Mouse (Mus musculus): ENCODE measurements around the gene Brca2. TPM values are rescaled to one million over a fixed set of nuclear protein-coding genes. Genes with fewer than 3 reads are reported as not detected.
A peak's percentile ranks its signal among the peaks of the same experiment; 100 is the strongest.

Gene Brca2
- total and polyA plus RNA-seq, 2 experiments from 2014 or later = 9.9 to 15.8 TPM

DNA sequence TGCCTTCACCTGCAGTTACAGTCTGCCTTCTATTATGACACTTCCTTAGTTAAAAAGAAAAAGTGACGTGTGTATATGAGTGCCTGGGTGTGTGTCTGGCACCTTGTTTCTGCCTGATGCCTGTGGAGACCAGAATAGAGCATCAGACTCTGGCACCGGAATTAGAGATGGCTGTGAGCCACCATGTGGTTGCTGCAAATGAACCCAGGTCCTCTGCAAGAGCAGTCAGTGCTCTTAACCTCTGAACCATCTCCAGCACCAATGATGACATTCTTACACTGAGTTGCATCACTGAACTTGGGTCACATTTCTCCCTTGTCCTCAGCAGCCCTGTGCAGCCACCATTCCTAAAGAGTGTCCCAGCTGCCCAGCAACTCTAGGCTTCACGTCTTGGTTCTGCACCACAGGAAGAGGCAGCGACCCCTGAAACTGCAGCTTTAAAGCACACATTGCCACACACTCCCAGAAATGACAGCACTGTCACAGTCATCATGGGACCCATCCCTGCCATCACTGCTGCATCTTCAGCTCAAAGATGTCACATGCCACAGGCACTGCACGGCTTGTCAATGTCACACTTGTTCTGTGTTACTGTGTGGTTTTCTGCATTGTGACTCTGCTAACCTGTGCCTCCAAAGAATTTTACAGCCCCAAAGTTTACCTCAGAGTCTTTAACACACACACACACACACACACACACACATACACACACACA is 61.3 kb downstream of the Brca2 start:
- Histone ChIP-seq H3K27me3 (ENCODE audit: control insufficient read depth, insufficient read depth, low read length) (no peaks in the 10 kb centered on the region), H3K27ac (ENCODE audit: low read depth) (no peak overlapping the region), H3K36me3 (replicated peaks; ENCODE audit: control insufficient read depth, insufficient read depth, low read length) (no peaks in the 10 kb centered on the region), H3K4me1 (ENCODE audit: control insufficient read depth, insufficient read depth) (peaks cover 9% of the 10 kb centered on the region), H3K9ac (replicated peaks; ENCODE audit: low read depth, low read length) (no peak overlapping the region; the same call in 1 of the 2 replicates), H3K4me3 (ENCODE audit: low read depth, low read length) (no peak overlapping the region), H3K4me2 (ENCODE audit: low read depth, low read length) (no peak overlapping the region), H3K9me3 (replicated peaks; ENCODE audit: control insufficient read depth, low read length) (no peaks in the 10 kb centered on the region)
- TF ChIP-seq CTCF (IDR thresholded peaks at IDR 0.05; ENCODE audit: low read depth) (no peak), EP300 (IDR thresholded peaks at IDR 0.05; ENCODE audit: low read depth) (no peak)
- DNase-seq (ENCODE audit: low spot score) = no peak
- WGBS = 48% methylated on average over 5 of the region's 5 CpGs
- ATAC-seq (ENCODE audit: insufficient read depth, low read depth) = peak; percentile 64; the same call in 1 of the 2 replicates

DNA sequence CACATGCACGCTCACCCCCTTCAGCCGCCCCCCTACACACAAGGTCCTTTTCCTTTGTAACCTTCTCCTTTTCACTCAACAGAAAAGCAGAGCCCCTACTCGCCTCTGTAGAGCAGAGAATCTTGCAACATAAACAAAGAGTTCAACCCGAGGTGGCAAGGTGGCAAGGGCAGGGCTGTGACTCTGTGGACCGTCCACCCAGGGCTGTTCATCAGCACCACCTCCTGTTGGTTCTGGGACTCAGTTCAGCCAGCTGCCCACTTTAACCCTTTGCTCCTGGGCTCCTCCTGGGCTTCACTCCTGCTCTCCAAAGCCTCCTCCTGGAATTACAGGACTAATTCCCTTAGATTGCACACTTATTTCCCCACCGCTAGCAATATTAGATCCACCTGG is 61.9 kb downstream of the Brca2 start:
- no peaks in the 10 kb centered on the region for H3K27me3 ChIP-seq (ENCODE audit: control insufficient read depth, insufficient read depth, low read length)
- DNase-seq (ENCODE audit: low spot score) (no peak), ATAC-seq (ENCODE audit: insufficient read depth, low read depth) (no peak)
- no peak overlapping the region for H3K4me3 ChIP-seq (ENCODE audit: low read depth, low read length)
- H3K36me3 ChIP-seq (replicated peaks; ENCODE audit: control insufficient read depth, insufficient read depth, low read length) = no peaks in the 10 kb centered on the region
- 52% methylated on average over 6 of the region's 6 CpGs for WGBS
- H3K4me1 ChIP-seq (ENCODE audit: control insufficient read depth, insufficient read depth) = peaks cover 9% of the 10 kb centered on the region
- H3K9ac ChIP-seq (replicated peaks; ENCODE audit: low read depth, low read length) = no peak overlapping the region
- H3K4me2 ChIP-seq (ENCODE audit: low read depth, low read length) = no peak overlapping the region
- H3K27ac ChIP-seq (ENCODE audit: low read depth) = no peak overlapping the region
- no peak for TF ChIP-seq EP300 (IDR thresholded peaks at IDR 0.05; ENCODE audit: low read depth)
- no peak for TF ChIP-seq CTCF (IDR thresholded peaks at IDR 0.05; ENCODE audit: low read depth)
- H3K9me3 ChIP-seq (replicated peaks; ENCODE audit: control insufficient read depth, low read length) = no peaks in the 10 kb centered on the region

DNA sequence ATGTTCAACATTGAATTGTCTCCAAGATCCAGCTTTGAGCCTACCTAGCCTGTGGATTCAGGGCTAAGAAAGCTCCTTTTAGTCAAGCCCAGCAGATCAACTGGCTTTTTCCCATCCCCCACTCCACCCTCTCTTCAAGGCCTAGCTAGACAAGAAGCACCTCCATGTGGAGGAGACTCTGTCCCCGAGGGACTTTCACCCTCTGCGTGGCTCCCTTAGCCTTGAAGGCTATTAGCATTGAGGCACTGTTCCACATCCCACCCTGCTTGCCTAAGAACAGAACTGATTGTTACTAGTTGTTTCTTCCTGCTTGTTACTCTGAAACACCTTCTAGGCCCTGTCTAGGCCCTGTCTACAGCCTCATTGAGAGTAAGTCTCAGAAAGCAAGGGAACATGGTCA is 67.5 kb downstream of the Brca2 start:
- Histone ChIP-seq H3K9ac (replicated peaks; ENCODE audit: low read depth, low read length) (no peak overlapping the region), H3K27ac (ENCODE audit: low read depth) (no peak overlapping the region), H3K36me3 (replicated peaks; ENCODE audit: control insufficient read depth, insufficient read depth, low read length) (no peaks in the 10 kb centered on the region), H3K4me3 (ENCODE audit: low read depth, low read length) (no peak overlapping the region), H3K4me1 (ENCODE audit: control insufficient read depth, insufficient read depth) (peaks cover 5% of the 10 kb centered on the region), H3K4me2 (ENCODE audit: low read depth, low read length) (no peak overlapping the region), H3K9me3 (replicated peaks; ENCODE audit: control insufficient read depth, low read length) (no peaks in the 10 kb centered on the region), H3K27me3 (ENCODE audit: control insufficient read depth, insufficient read depth, low read length) (0 out of 2 replicates have a peak, but pooled peaks cover 9% of the 10 kb centered on the region)
- WGBS = 77% methylated on average over 2 of the region's 2 CpGs
- ATAC-seq (ENCODE audit: insufficient read depth, low read depth) (no peak), DNase-seq (ENCODE audit: low spot score) (no peak)
- TF ChIP-seq EP300 (IDR thresholded peaks at IDR 0.05; ENCODE audit: low read depth) (no peak), CTCF (IDR thresholded peaks at IDR 0.05; ENCODE audit: low read depth) (no peak)

DNA sequence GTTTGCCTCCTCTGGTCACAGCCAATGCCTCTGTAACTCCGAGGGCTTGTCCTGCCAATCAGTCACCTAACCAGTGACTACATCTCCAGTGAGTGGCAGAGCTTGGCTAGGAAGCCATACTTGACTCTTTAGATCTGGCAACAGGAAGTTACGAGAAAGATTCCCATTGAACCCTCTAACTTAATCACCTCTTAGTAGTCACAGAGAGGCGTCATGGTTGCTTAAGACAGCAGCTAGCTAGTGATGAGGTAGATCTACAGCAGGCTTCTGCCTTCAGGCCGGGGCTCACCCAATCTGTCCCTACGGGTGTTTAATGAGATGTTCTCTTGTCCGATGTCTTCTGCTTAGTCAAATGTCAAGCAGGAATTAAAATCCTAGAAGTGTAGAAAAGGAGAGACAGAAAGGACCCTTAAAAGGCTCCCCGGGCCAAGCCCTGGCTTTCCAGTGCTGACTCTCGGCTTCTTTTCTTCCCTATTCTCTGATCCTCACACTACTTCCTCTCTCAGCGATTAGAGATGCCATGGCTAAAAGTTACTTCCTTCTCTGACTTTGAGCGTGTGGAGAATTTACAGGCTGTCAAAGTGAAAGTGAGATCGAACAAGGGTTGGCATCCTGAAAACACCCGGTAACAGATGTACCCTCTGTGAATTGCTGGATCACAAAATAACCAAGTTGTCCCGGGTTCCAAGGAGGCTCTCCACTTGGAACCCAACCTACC is 69.9 kb downstream of the Brca2 start:
- Histone ChIP-seq H3K27ac (ENCODE audit: low read depth) (no peak overlapping the region), H3K9ac (replicated peaks; ENCODE audit: low read depth, low read length) (no peak overlapping the region), H3K27me3 (ENCODE audit: control insufficient read depth, insufficient read depth, low read length) (0 out of 2 replicates have a peak, but pooled peaks cover 9% of the 10 kb centered on the region), H3K4me2 (ENCODE audit: low read depth, low read length) (peak overlapping the region; percentile 100), H3K4me1 (ENCODE audit: control insufficient read depth, insufficient read depth) (peaks cover 5% of the 10 kb centered on the region), H3K36me3 (replicated peaks; ENCODE audit: control insufficient read depth, insufficient read depth, low read length) (no peaks in the 10 kb centered on the region), H3K9me3 (replicated peaks; ENCODE audit: control insufficient read depth, low read length) (no peaks in the 10 kb centered on the region), H3K4me3 (ENCODE audit: low read depth, low read length) (peak overlapping the region; percentile 94; the same call in 1 of the 2 replicates)
- DNase-seq (ENCODE audit: low spot score) (no peak), ATAC-seq (ENCODE audit: insufficient read depth, low read depth) (no peak)
- WGBS = 79% methylated on average over 13 of the region's 13 CpGs
- TF ChIP-seq EP300 (IDR thresholded peaks at IDR 0.05; ENCODE audit: low read depth) = no peak
- no peak for TF ChIP-seq CTCF (IDR thresholded peaks at IDR 0.05; ENCODE audit: low read depth)

DNA sequence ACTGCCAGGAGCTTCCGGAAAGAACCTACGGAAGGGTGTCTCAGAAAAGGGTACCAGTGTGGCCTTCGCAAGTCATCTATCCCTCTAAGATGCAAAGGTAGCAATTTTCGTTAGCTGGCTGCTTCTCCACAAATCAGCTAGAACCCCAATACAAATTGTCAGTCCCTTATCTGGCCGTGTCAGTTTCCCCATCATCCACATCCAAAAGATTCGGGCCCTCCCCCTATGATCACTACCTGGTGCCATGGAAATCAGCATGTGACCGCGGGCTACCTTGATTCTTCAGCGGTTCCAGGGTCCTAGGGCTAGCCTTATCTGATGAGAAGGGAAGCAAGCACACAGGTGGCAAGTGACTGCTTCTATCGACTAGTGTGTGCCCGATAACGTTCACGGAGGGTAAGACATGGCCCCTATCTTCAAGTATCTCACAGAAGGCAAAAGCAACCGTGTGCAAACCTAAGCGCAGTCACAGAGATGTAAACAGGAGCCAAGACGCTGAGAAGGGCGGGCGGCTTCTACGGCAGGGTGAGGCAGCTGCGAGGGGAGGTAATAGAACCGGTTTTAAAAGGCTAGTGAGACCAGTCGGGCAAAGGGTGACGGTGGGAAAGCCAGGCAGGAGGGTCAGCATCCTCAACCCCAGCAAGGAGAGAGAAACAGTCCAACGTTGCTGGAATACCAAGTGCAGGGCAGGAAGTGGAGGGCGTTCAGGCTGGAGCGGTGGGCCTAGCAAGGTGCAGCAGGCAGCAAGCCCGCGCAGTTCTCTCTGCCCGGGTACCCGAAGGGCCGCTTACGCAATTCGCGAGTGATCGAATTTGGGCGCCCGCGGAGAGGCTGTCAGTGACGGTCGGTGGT is 70.7 kb downstream of the Brca2 start:
- H3K4me3 ChIP-seq (ENCODE audit: low read depth, low read length) = peak overlapping the region; percentile 94
- DNase-seq (ENCODE audit: low spot score) (no peak), ATAC-seq (ENCODE audit: insufficient read depth, low read depth) (no peak; the same call in 1 of the 2 replicates)
- H3K27ac ChIP-seq (ENCODE audit: low read depth) = peak overlapping the region; percentile 26; the same call in 1 of the 2 replicates
- H3K36me3 ChIP-seq (replicated peaks; ENCODE audit: control insufficient read depth, insufficient read depth, low read length) = no peaks in the 10 kb centered on the region
- H3K9me3 ChIP-seq (replicated peaks; ENCODE audit: control insufficient read depth, low read length) = no peaks in the 10 kb centered on the region
- H3K4me1 ChIP-seq (ENCODE audit: control insufficient read depth, insufficient read depth) = peaks cover 5% of the 10 kb centered on the region
- H3K4me2 ChIP-seq (ENCODE audit: low read depth, low read length) = peak overlapping the region; percentile 100
- H3K27me3 ChIP-seq (ENCODE audit: control insufficient read depth, insufficient read depth, low read length) = 0 out of 2 replicates have a peak, but pooled peaks cover 9% of the 10 kb centered on the region
- no peak for TF ChIP-seq EP300 (IDR thresholded peaks at IDR 0.05; ENCODE audit: low read depth)
- no peak for TF ChIP-seq CTCF (IDR thresholded peaks at IDR 0.05; ENCODE audit: low read depth)
- 18% methylated on average over 38 of the region's 40 CpGs for whole genome bisulfite sequencing
- peak overlapping the region; percentile 77 for H3K9ac ChIP-seq (replicated peaks; ENCODE audit: low read depth, low read length)

Data from heart, postnatal 0 days (tissue).